Mouse (Mus musculus) brain, embryonic 14.5 days (tissue): ENCODE measurements around the gene Mrpl51.

Source experiments
- CTCF ChIP-seq: fragments of 200-500 bp; IDR thresholded peaks from 2 replicates; pipeline ENCODE4 v1.5.1; 2012; ENCODE audit warnings: inconsistent platforms, mild to moderate bottlenecking, moderate library complexity, borderline replicate concordance; ENCODE audit not compliant: insufficient read depth, insufficient read length; ENCODE audit errors: extremely low read depth
- POLR2A ChIP-seq: fragments of 200-500 bp; IDR thresholded peaks from 2 replicates; pipeline ENCODE4 v1.6.1; 2012; ENCODE audit warnings: mild to moderate bottlenecking, inconsistent platforms, borderline replicate concordance; ENCODE audit not compliant: poor library complexity, insufficient read depth, insufficient read length, severe bottlenecking; ENCODE audit errors: extremely low read depth

DNA sequence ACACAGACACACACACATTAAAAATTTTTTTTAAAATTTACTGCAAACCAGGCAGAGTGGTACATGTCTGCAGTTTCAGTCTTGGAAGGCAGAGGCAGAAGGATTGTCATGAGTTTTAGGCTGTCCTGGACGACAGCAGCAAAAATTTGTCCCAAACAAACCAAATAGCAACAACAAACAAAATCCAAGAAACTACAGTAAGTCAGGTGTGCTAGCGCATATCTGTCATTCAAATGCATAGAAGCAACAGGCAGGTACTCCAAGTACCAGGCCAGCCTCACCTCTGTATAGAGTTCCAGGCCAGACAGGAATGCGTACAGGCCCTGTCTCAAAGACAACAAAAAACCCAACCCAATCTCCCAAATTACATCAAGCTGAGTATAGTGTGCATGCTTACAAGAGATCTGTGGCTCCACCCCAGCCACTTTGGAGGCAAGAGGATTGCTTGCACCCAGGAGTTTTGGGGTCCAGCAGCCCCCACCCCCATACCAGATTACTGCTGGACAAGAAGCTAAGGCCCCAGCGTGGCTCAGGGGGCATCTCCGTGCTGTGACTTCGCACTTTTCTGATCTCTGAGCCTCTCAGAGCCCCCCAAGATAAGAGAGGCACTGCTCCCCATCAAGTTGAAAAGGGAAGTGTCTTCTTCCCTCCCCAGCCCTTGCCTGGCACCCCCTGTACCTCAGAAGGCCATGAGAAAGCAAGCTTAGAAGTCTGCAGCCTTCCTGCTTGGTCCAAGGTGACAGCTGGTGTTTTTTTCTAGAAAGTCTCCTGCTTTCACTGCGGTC is 31.6 kb upstream of the Mrpl51 start:
- TF ChIP-seq POLR2A (no peak), CTCF (no peak)
